Mouse (Mus musculus) layer of hippocampus, postnatal 10 days (tissue): ENCODE results near the gene Gpr83. TPM values are rescaled to one million over a fixed set of nuclear protein-coding genes. Genes with fewer than 3 reads are reported as not detected.

Experiments used
- DNase-seq, 2 experiments: peaks; one replicate each; pipeline ENCODE4 v3.0.0; 2021; ENCODE audit warnings: low spot score in 2 of 2
- total RNA-seq, 2 experiments: library from RNA; stranded (reverse); gene quantifications; 2 replicates each; pipeline ENCODE4 v1.2.3; 2021

Gene Gpr83
- total RNA-seq, 2 experiments from 2014 or later, result 7.5 to 7.7 TPM

- no peak for DNase-seq
Measured at GRCm38 (mm10) chr9:14903581-14904378, 43.8 kb downstream of the Gpr83 start, which contains the start of gene Izumo1r. Gene Izumo1r (minus strand): TSS chr9:14903949.

DNA sequence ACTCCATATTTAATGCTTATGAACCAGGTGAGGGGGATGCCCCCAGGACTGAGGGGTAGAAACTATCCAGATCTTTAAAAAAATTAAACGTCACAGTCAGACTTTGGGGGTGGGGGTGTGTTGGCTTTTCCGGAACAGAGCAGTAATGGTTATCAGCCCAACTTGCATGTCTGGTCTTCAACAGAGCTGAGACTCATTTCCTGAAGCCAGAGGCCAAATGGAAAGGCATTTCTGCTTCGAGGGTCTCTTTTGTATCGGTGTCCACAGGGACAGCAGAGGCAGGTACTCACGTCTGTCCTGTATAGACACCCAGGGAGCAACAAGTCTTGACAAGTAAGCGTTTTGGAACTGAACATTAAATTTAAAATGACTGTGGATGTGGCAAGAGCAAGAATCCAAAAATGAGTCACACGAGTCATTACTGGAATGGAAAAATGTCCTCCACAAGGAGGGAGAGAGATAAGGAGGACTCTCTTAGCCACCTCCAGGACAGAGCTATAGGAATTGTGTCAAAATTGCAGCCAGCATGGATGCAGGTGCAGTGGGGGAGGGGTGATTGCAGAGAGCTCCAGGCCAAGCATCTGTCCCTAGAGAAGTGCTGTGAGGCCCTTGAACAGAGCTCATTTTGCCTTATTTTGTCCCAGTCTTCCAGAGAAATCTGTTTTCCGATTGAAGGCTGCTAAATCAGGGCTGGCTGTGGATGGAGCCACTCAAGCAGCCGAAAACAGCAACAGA, 44.9 kb downstream of the Gpr83 start:
- no peak for DNase-seq

GRCm38 (mm10) chr9:14905956-14906355, 45.9 kb downstream of the Gpr83 start:
- DNase-seq, result no peak

DNA sequence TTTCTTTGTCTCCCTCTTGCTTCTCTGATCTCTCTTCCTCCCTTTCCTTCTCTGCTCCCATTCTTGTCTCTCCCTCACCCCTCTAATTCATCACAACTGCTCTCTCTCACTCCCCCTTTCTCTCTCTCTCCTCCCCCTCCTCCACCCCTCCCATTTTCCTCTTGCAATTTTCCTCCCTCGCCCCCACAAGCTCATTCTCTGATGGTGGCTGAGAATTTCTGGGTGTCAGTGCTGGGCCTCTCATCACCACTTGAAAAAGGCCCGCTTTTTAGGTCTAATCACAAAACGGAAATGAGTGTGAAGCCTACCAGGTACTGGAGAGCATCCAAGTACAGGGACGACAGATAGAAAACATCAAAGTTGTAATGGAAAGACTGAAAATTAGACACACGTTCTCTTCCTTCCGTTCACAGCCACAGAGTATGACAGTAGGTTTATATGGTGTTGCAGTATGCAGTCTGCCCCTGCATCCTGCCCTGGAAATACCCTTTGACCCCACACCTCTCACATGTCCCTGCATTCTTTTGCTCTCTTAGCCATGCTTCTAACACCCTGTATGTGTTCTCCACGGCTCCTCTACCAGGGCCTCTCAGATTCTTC, 47.9 kb downstream of the Gpr83 start:
- DNase-seq, result no peak

- DNase-seq, result no peak
Measured at GRCm38 (mm10) chr9:14909981-14910380, 50.0 kb downstream of the Gpr83 start.

- DNase-seq, result no peak
Measured at GRCm38 (mm10) chr9:14912037-14912436, 52.0 kb downstream of the Gpr83 start.

GRCm38 (mm10) chr9:14917661-14918060, 57.7 kb downstream of the Gpr83 start:
- DNase-seq, result no peak

DNA sequence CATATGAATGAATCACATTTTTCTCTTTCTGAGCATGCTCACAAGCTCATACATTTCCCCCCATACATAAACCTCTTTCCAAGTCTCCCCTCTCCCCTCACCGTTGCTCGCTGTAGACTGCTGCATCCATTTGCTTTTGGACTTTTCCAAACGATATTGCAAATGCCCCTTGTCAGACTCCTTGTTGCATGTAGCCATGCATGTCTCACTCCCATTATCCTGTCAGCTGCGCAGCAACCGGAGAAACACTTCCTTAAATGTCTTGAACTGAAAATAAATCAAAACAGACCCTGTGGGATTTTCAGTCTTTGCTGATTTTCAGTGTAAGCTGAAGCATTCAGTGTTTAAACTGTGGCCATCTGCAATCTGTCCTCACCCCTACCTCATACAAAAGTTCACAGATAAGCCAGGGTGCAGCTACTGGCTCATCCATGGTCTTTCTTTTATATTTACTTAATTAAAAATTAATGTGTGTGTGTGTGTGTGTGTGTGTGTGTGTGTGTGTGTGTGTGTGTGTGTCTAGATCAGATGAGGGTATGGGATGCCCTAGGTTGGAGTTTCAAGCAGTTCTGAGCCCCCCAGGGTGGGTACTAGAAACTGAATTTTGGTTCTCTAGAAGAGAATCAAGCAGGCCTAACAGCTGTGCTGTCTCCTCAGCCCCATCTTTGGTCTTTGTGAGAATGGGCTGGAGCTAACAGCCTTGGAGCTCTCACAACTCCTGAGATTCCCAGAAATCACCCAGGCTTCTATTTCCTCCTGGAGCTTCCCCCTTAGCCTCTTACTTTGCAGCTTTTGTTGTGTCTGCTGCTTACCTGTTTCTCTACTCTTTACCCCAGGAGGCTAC, 59.0 kb downstream of the Gpr83 start:
- no peak for DNase-seq

Other genes with a start within 250 kb of the Gpr83 start
- gene Amotl1, start 215.2 kb upstream of the Gpr83 start, total RNA-seq, result 10 to 100 TPM; 16.3 to 20.0 TPM
- under 1 TPM in 1 of 2 experiments, not detected in 1; 0.23 TPM for gene Piwil4, start 119.5 kb upstream of the Gpr83 start, total RNA-seq
- under 1 TPM; 0.11 to 0.34 TPM for gene Fut4, start 107.8 kb upstream of the Gpr83 start, total RNA-seq
- 1 to 10 TPM in 1 of 2 experiments, under 1 TPM in 1; 0.69 to 1.7 TPM for gene 1700012B09Rik, start 89.2 kb upstream of the Gpr83 start, total RNA-seq
- gene Mre11a, start 75.6 kb upstream of the Gpr83 start, total RNA-seq, result 10 to 100 TPM; 11.6 to 13.6 TPM
- gene Ankrd49, start 75.4 kb upstream of the Gpr83 start, total RNA-seq, result 10 to 100 TPM; 17.6 to 19.2 TPM
- gene Izumo1r, start 43.7 kb downstream of the Gpr83 start, total RNA-seq, result not detected
- gene Panx1, start 185.3 kb downstream of the Gpr83 start, total RNA-seq, result 10 to 100 TPM; 67.9 to 68.7 TPM